Mouse (Mus musculus): ENCODE results near the gene Rtf1.

DNA sequence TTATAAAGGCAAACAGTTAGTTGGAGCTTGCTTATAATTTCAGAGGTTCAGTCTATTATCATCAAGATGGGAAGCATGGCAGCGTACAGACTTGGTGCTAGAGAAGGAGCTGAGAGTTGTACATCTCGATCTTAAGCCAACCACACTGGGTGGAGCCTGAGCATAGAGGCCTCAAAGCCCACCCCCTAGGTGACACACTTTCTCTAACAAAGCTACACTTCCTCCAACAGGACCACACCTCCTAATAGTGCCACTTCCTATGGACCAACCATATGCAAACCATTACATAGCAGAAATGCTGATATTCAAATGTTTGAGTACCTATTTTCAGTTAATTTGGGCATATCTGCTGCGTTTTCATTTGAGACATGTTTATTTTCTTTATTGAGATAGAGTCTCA lies 35.1 kb downstream of the Rtf1 start:
- TF ChIP-seq POLR2A (IDR thresholded peaks at IDR 0.05; ENCODE audit: control insufficient read depth, extremely low read depth, insufficient read depth, low read length, poor library complexity) (no peak), CTCF (IDR thresholded peaks at IDR 0.05; ENCODE audit: borderline replicate concordance, control insufficient read depth, extremely low read depth, insufficient read depth, low read length, poor library complexity) (no peak)
